ENCODE assay signal across 11 mouse cellular contexts in the genomic region with DNA sequence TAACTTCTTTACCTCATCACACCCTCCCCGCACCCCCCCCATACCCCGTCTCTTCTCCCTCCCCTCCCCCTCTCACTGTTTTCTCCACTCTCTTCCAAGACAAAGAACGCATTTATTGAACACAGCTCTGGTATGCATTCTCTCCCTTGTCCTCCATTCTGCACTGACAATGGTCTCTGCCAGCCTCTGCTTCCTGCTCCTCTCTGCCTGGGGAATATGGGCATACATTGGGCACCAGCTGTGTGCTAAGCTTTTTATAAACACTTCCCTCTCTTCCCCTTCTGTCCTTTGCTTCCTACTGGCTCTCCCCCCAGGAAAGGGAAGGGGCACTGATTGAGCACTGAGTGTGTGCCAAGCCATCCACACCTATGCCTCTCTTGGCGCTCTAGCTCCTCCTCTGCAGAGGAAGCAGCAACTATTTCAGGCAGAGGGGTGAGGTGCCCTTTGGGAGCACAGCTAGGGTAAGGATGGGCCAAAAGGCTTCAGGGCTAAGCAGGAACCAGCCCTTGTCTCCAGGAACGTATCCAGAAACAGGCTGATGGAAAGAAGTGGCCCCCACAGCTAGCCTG. TPM values are rescaled to one million over a fixed set of nuclear protein-coding genes. Genes with fewer than 3 reads are reported as not detected.
A peak's percentile ranks its signal among the peaks of the same experiment; 100 is the strongest.
DNase-seq lines count a peak whose midpoint lies in the region; ATAC-seq lines count a peak whose summit lies in the region.
"Had no signal": no experiment of that assay in that cellular context is flagged by ENCODE, and none has a peak within 500 bp of the region (broad histone marks: within the 10 kb centered on the region; RNA-seq: fewer than 3 reads in every experiment).

No protein-coding gene starts in this region.

- H3K4me3 ChIP-seq in embryonic facial prominence, embryonic 13.5 days, result no peak overlapping the region
- H3K4me3 ChIP-seq in midbrain, embryonic 13.5 days (replicated peaks), result no peak overlapping the region
- H3K4me3 ChIP-seq: liver, embryonic 15.5 days had no signal

- H3K36me3 ChIP-seq in embryonic facial prominence, embryonic 13.5 days, result no peaks in the 10 kb centered on the region
- no peaks in the 10 kb centered on the region for H3K36me3 ChIP-seq in midbrain, embryonic 13.5 days

- DNase-seq in layer of hippocampus, adult 11-12 months (ENCODE audit: low spot score), result peak; percentile 32
- no peak for DNase-seq in layer of hippocampus, postnatal 14 days (ENCODE audit: low spot score in 2 of 2)
- DNase-seq in frontal cortex, postnatal 14 days (ENCODE audit: low spot score in 2 of 2), result peak; percentile 3 to 6
- DNase-seq in urinary bladder, postnatal 14 days (ENCODE audit: low spot score), result no peak
- no peak for DNase-seq in adrenal gland, adult 2 months
- DNase-seq: kidney, postnatal 14 days had no signal

- no peak overlapping the region for H3K27ac ChIP-seq in embryonic facial prominence, embryonic 13.5 days
- peak overlapping the region; percentile 76 for H3K27ac ChIP-seq in midbrain, embryonic 13.5 days
- H3K27ac ChIP-seq: liver, embryonic 15.5 days had no signal

- no peak for ATAC-seq in embryonic facial prominence, embryonic 13.5 days (ENCODE audit: insufficient number of reproducible peaks, insufficient read depth, low FRiP score, low TSS enrichment, low read depth)
- peak; percentile 36 for ATAC-seq in midbrain, embryonic 13.5 days
- ATAC-seq in granulocyte monocyte progenitor cell, adult 5-6 weeks (replicated peaks; ENCODE audit: poor library complexity, severe bottlenecking), result no peak

- 31% methylated on average over 5 of the region's 5 CpGs for WGBS in embryonic facial prominence, embryonic 13.5 days
- 48% methylated on average over 5 of the region's 5 CpGs for WGBS in midbrain, embryonic 13.5 days

- no peak overlapping the region for H3K9ac ChIP-seq in embryonic facial prominence, embryonic 13.5 days
- no peak overlapping the region for H3K9ac ChIP-seq in midbrain, embryonic 13.5 days (replicated peaks)
- H3K9ac ChIP-seq: liver, embryonic 15.5 days had no signal

- H3K4me1 ChIP-seq in embryonic facial prominence, embryonic 13.5 days, result peaks cover 20% of the 10 kb centered on the region
- peaks cover 41% of the 10 kb centered on the region for H3K4me1 ChIP-seq in midbrain, embryonic 13.5 days (replicated peaks)

- H3K27me3 ChIP-seq in embryonic facial prominence, embryonic 13.5 days, result peaks cover 70% of the 10 kb centered on the region
- H3K27me3 ChIP-seq in midbrain, embryonic 13.5 days, result peaks cover 35% of the 10 kb centered on the region

- H3K4me2 ChIP-seq in embryonic facial prominence, embryonic 13.5 days, result 0 out of 2 replicates have a peak overlapping the region, but pooled peaks have one; percentile 1
- no peak overlapping the region for H3K4me2 ChIP-seq in midbrain, embryonic 13.5 days (replicated peaks)
- H3K4me2 ChIP-seq: liver, embryonic 15.5 days had no signal

- no peaks in the 10 kb centered on the region for H3K9me3 ChIP-seq in embryonic facial prominence, embryonic 13.5 days
- H3K9me3 ChIP-seq in midbrain, embryonic 13.5 days, result no peaks in the 10 kb centered on the region
- H3K9me3 ChIP-seq: liver, embryonic 15.5 days had no signal

RNA-seq across cellular contexts. Expression of a gene that starts 7.3 kb away (rescaled TPM):
- total RNA-seq in layer of hippocampus, postnatal 14 days (2021), result 10 to 100 TPM; 60.7 to 64.3 TPM
- polyA plus RNA-seq in embryonic facial prominence, embryonic 13.5 days (2015; fragmentation: Nextera tagmentation; extraction: Ambion mirVana), result 93.6 and 106 TPM in 2 replicates
- 41.6 and 44.8 TPM in 2 replicates for polyA plus RNA-seq in midbrain, embryonic 13.5 days (2015; fragmentation: Nextera tagmentation; extraction: Ambion mirVana)
- total RNA-seq in adrenal gland, adult 2 months (2021), result 10 to 100 TPM; 51.2 to 61.7 TPM
- polyA plus RNA-seq in adrenal gland, adult 2 months (2012; rRNA removed), result 171 and 179 TPM in 2 replicates
- 26.4 and 62.3 TPM in 2 replicates for total RNA-seq in granulocyte monocyte progenitor cell, adult 5-6 weeks (2014; fragmentation: Nextera tagmentation)
- total RNA-seq in granulocyte monocyte progenitor cell, adult 5-6 weeks (2017), result 15.9 and 31.2 TPM in 2 replicates

RNA-seq across cellular contexts. Expression of a gene that starts 9.9 kb away (rescaled TPM):
- total RNA-seq in layer of hippocampus, postnatal 14 days (2021), result 10 to 100 TPM; 15.0 to 15.4 TPM
- 0.69 and 2.2 TPM in 2 replicates for polyA plus RNA-seq in embryonic facial prominence, embryonic 13.5 days (2015; fragmentation: Nextera tagmentation; extraction: Ambion mirVana)
- 8.6 and 10.8 TPM in 2 replicates for polyA plus RNA-seq in midbrain, embryonic 13.5 days (2015; fragmentation: Nextera tagmentation; extraction: Ambion mirVana)
- under 1 TPM in 1 of 2 experiments, not detected in 1; 0.75 TPM for total RNA-seq in adrenal gland, adult 2 months (2021)
- 0.91 and 2.4 TPM in 2 replicates for polyA plus RNA-seq in adrenal gland, adult 2 months (2012; rRNA removed)
- total RNA-seq in granulocyte monocyte progenitor cell, adult 5-6 weeks (2014; fragmentation: Nextera tagmentation), result not detected in 2 replicates
- not detected in 2 replicates for total RNA-seq in granulocyte monocyte progenitor cell, adult 5-6 weeks (2017)
- total RNA-seq: MEL had no signal

RNA-seq across cellular contexts. Expression of a gene that starts 21.2 kb away (rescaled TPM):
- 100 to 1,000 TPM; 163 to 173 TPM for total RNA-seq in layer of hippocampus, postnatal 14 days (2021)
- polyA plus RNA-seq in embryonic facial prominence, embryonic 13.5 days (2015; fragmentation: Nextera tagmentation; extraction: Ambion mirVana), result 126 and 129 TPM in 2 replicates
- polyA plus RNA-seq in midbrain, embryonic 13.5 days (2015; fragmentation: Nextera tagmentation; extraction: Ambion mirVana), result 118 and 129 TPM in 2 replicates
- 100 to 1,000 TPM in 1 of 2 experiments, 10 to 100 TPM in 1; 77.9 to 101 TPM for total RNA-seq in adrenal gland, adult 2 months (2021)
- polyA plus RNA-seq in adrenal gland, adult 2 months (2012; rRNA removed), result 516 and 555 TPM in 2 replicates
- 63.1 and 126 TPM in 2 replicates for total RNA-seq in granulocyte monocyte progenitor cell, adult 5-6 weeks (2014; fragmentation: Nextera tagmentation)
- 33.7 and 42.0 TPM in 2 replicates for total RNA-seq in granulocyte monocyte progenitor cell, adult 5-6 weeks (2017)

RNA-seq across cellular contexts. Expression of a gene that starts 21.3 kb away (rescaled TPM):
- 10 to 100 TPM; 29.8 to 48.4 TPM for total RNA-seq in layer of hippocampus, postnatal 14 days (2021)
- polyA plus RNA-seq in embryonic facial prominence, embryonic 13.5 days (2015; fragmentation: Nextera tagmentation; extraction: Ambion mirVana), result 19.9 and 22.4 TPM in 2 replicates
- polyA plus RNA-seq in midbrain, embryonic 13.5 days (2015; fragmentation: Nextera tagmentation; extraction: Ambion mirVana), result 43.0 and 46.1 TPM in 2 replicates
- total RNA-seq in adrenal gland, adult 2 months (2021), result 1 to 10 TPM; 8.3 to 9.1 TPM
- polyA plus RNA-seq in adrenal gland, adult 2 months (2012; rRNA removed), result 28.6 and 30.9 TPM in 2 replicates
- total RNA-seq in granulocyte monocyte progenitor cell, adult 5-6 weeks (2014; fragmentation: Nextera tagmentation), result 12.3 TPM in 1 of 2 replicates, not detected in the other
- total RNA-seq in granulocyte monocyte progenitor cell, adult 5-6 weeks (2017), result 0.67 and 3.0 TPM in 2 replicates

RNA-seq across cellular contexts. Expression of a gene that starts 46.3 kb away (rescaled TPM):
- total RNA-seq in layer of hippocampus, postnatal 14 days (2021), result 100 to 1,000 TPM; 299 to 301 TPM
- 1.5 and 1.6 TPM in 2 replicates for polyA plus RNA-seq in embryonic facial prominence, embryonic 13.5 days (2015; fragmentation: Nextera tagmentation; extraction: Ambion mirVana)
- polyA plus RNA-seq in midbrain, embryonic 13.5 days (2015; fragmentation: Nextera tagmentation; extraction: Ambion mirVana), result 15.7 and 16.4 TPM in 2 replicates
- total RNA-seq in adrenal gland, adult 2 months (2021), result 1 to 10 TPM; 5.1 to 8.5 TPM
- polyA plus RNA-seq in adrenal gland, adult 2 months (2012; rRNA removed), result 10.3 and 16.3 TPM in 2 replicates
- total RNA-seq in granulocyte monocyte progenitor cell, adult 5-6 weeks (2014; fragmentation: Nextera tagmentation), result not detected in 2 replicates
- not detected in 2 replicates for total RNA-seq in granulocyte monocyte progenitor cell, adult 5-6 weeks (2017)
- polyA plus RNA-seq: liver, embryonic 15.5 days had no signal

Comparison
In these comparisons a context has a peak if more than half of its experiments do, and no peak if none do; other contexts are left out.
1. DNase-seq: peak in layer of hippocampus, adult 11-12 months (single experiment) and frontal cortex, postnatal 14 days (2 of 2); none in layer of hippocampus, postnatal 14 days (0 of 2), urinary bladder, postnatal 14 days (single experiment) and adrenal gland, adult 2 months (single experiment).
2. RNA of a gene that starts 9.9 kb away (total RNA-seq): 15.0 to 15.4 TPM in layer of hippocampus, postnatal 14 days; 0.75 TPM in adrenal gland, adult 2 months and not detected in granulocyte monocyte progenitor cell, adult 5-6 weeks; every median in the first group is over 4 times any median in the second.